Mouse (Mus musculus) liver, embryonic 12.5 days (tissue): Measurements from ENCODE around the gene Mroh7. TPM values are rescaled to one million over a fixed set of nuclear protein-coding genes. Genes with fewer than 3 reads are reported as not detected.
"Not testable (repeated sequence)": the region's sequence is repeated elsewhere in the genome, so short reads cannot be mapped to it uniquely, and the experiment has no call there.

Experiments used
- ATAC-seq: fragments of 200-750 bp; cut with Nextera tagmentation; 2 replicates; pipeline ENCODE4 v1.8.0; 2017; ENCODE audit warnings: moderate number of reproducible peaks, mild to moderate bottlenecking, moderate library complexity
- H3K27ac ChIP-seq: fragments of 300-500 bp; sonication (generic); 2 replicates; pipeline ENCODE4 v1.5.1; 2016; ENCODE audit warnings: mild to moderate bottlenecking
- H3K27me3 ChIP-seq: fragments of 300-500 bp; sonication (generic); replicated peaks from 2 replicates; pipeline ENCODE4 v1.6.1; 2016; ENCODE audit warnings: mild to moderate bottlenecking, moderate library complexity
- H3K36me3 ChIP-seq: fragments of 300-500 bp; sonication (generic); 2 replicates; pipeline ENCODE4 v1.6.1; 2016; ENCODE audit warnings: mild to moderate bottlenecking, moderate library complexity
- H3K4me1 ChIP-seq: fragments of 300-500 bp; sonication (generic); 2 replicates; pipeline ENCODE4 v1.6.1; 2016
- H3K4me2 ChIP-seq: fragments of 300-500 bp; sonication (generic); 2 replicates; pipeline ENCODE4 v1.6.1; 2016; ENCODE audit warnings: mild to moderate bottlenecking, moderate library complexity
- H3K4me3 ChIP-seq: fragments of 300-500 bp; sonication (generic); 2 replicates; pipeline ENCODE4 v1.5.1; 2016; ENCODE audit warnings: mild to moderate bottlenecking, moderate library complexity
- H3K9ac ChIP-seq: fragments of 300-500 bp; sonication (generic); 2 replicates; pipeline ENCODE4 v1.6.1; 2016; ENCODE audit warnings: mild to moderate bottlenecking, moderate library complexity
- H3K9me3 ChIP-seq: fragments of 300-500 bp; sonication (generic); replicated peaks from 2 replicates; pipeline ENCODE4 v1.6.1; 2016; ENCODE audit warnings: mild to moderate bottlenecking, moderate library complexity
- WGBS: fragments of 180-500 bp; shearing (Covaris S2); methylation state at CpG from one replicate; pipeline ENCODE4 v1.1.7; 2016; ENCODE audit not compliant: insufficient replicate concordance; 5-methylcytosine and 5-hydroxymethylcytosine counted together
- polyA plus RNA-seq: library from polyadenylated mRNA; unstranded; fragments of >200 nt; fragmentation: Nextera tagmentation; extraction: Ambion mirVana; gene quantifications from 2 replicates; pipeline ENCODE4 v1.2.1, GENCODE M21; 2016

Mroh7 gene
- polyA plus RNA-seq, 1 experiment from 2014 or later: 0.15 TPM

DNA sequence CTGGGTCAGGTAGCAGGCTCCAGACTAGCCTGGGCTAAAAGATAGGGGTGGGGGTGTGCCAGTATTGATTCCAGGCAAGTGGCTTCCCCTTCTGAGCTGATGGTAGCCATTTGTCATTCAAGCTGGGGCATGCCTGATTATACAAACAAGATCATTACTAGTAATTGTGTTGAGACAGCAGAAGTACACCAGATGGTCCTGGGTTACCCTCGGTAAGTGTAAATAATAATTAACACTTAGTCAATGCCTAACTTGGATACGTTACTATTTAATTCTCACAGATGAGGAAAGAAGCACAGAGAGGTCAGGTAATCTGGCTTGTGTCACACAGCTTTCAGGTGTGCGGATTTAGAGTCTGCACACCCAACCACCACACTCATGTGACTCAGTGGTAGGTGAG, 7.2 kb upstream of the Mroh7 start:
- 70% methylated on average over 3 of the region's 3 CpGs for WGBS
- H3K27ac ChIP-seq: no peak overlapping the region
- H3K36me3 ChIP-seq: no peaks in the 10 kb centered on the region
- H3K27me3 ChIP-seq: no peaks in the 10 kb centered on the region
- no peak for ATAC-seq
- H3K9ac ChIP-seq: no peak overlapping the region
- H3K4me3 ChIP-seq: no peak overlapping the region
- H3K4me1 ChIP-seq: no peaks in the 10 kb centered on the region
- H3K9me3 ChIP-seq: no peaks in the 10 kb centered on the region
- H3K4me2 ChIP-seq: no peak overlapping the region

DNA sequence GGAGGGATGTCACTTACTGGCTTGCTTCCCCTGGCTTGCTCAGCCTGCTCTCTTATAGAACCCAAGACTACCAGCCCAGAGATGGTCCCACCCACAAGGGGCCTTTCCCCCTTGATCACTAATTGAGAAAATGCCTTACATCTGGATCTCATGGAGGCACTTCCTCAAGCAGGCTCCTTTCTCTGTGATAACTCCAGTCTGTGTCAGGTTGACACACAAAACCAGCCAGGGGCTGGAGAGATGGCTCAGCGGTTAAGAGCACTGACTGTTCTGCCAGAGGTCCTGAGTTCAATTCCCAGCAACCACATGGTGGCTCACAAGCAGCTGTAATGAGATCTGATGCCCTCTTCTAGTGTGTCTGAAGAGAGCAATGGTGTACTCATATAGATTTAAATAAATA, 6.2 kb upstream of the Mroh7 start:
- H3K27ac ChIP-seq, H3K4me3 ChIP-seq, H3K9me3 ChIP-seq, H3K4me2 ChIP-seq, H3K9ac ChIP-seq, ATAC-seq, H3K4me1 ChIP-seq, H3K27me3 ChIP-seq, H3K36me3 ChIP-seq: not testable (repeated sequence)
- 73% methylated on average over 1 of the region's 1 CpGs for WGBS

GRCm38 (mm10) chr4:106733636-106734035, 2.9 kb upstream of the Mroh7 start, which contains the start of gene Fam151a:
Fam151a (plus strand) TSS chr4:106733889.
- Histone ChIP-seq H3K27me3 (0 out of 2 replicates have a peak, but pooled peaks cover 8% of the 10 kb centered on the region), H3K4me2 (no peak within 1 kb of the TSS), H3K4me3 (no peak within 1 kb of the TSS), H3K9ac (no peak within 1 kb of the TSS), H3K36me3 (no peaks in the 10 kb centered on the region), H3K27ac (no peak within 1 kb of the TSS), H3K9me3 (no peaks in the 10 kb centered on the region), H3K4me1 (no peaks in the 10 kb centered on the region)
- ATAC-seq: no peak
- 47% methylated on average over 4 of the region's 4 CpGs for WGBS

GRCm38 (mm10) chr4:106720631-106721030, 10.1 kb downstream of the Mroh7 start:
- H3K9me3 ChIP-seq: no peaks in the 10 kb centered on the region
- peaks cover 31% of the 10 kb centered on the region for H3K27me3 ChIP-seq
- H3K27ac ChIP-seq: no peak overlapping the region
- ATAC-seq: no peak
- no peak overlapping the region for H3K9ac ChIP-seq
- no peak overlapping the region for H3K4me2 ChIP-seq
- H3K36me3 ChIP-seq: no peaks in the 10 kb centered on the region
- 62% methylated on average over 4 of the region's 4 CpGs for WGBS
- H3K4me3 ChIP-seq: no peak overlapping the region
- H3K4me1 ChIP-seq: no peaks in the 10 kb centered on the region

DNA sequence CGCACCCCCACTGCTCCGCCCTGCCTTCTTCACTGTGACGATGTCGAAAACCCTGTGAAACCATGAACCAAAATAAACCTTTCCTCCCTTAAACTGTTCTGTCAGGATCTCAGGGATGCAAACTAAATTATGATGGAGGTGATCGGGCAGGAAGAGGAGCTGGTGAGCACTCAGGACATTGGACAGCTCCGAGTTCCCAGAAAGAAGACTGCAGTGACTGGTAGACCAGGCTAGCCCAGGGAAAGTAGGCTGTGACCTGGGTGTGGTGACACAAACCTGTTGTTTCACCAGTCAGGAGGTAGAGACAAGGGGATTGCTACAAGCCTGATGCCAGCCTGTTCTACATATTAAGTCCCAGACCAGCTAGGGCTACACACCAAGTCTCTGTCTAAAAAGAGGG, 17.1 kb downstream of the Mroh7 start:
- H3K4me1 ChIP-seq: 0 out of 2 replicates have a peak, but pooled peaks cover 3% of the 10 kb centered on the region
- H3K27me3 ChIP-seq: peaks cover 58% of the 10 kb centered on the region
- WGBS: 60% methylated on average over 6 of the region's 6 CpGs
- no peak overlapping the region for H3K9ac ChIP-seq
- no peak overlapping the region for H3K4me2 ChIP-seq
- no peak overlapping the region for H3K27ac ChIP-seq
- no peaks in the 10 kb centered on the region for H3K9me3 ChIP-seq
- ATAC-seq: no peak
- no peaks in the 10 kb centered on the region for H3K36me3 ChIP-seq
- no peak overlapping the region for H3K4me3 ChIP-seq

DNA sequence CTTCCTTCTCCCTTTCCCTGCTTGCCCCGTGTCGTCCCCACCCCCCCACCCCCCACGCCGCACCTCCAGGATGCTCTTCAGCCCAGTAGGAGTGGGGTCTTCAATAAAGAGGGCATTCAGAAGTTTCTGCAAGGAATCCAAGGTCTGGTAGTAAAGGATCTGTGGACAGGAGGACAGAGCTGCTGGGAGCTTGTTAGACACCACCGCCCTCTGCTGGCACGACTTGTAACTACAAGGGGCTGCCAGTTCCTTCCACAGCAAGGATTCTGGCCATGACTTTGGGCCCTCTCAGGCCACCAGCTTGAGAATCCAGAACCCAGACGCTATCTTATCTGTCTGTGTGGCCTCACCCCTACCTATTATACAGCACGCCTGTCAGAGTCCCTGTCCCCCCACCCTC, 22.3 kb downstream of the Mroh7 start:
- ATAC-seq: peak; percentile 53; the same call in 1 of the 2 replicates
- H3K9me3 ChIP-seq: no peaks in the 10 kb centered on the region
- no peak overlapping the region for H3K4me3 ChIP-seq
- peak overlapping the region; percentile 37 for H3K4me2 ChIP-seq
- under 1% methylated on average over 8 of the region's 8 CpGs for WGBS
- H3K9ac ChIP-seq: no peak overlapping the region
- H3K27ac ChIP-seq: no peak overlapping the region
- H3K4me1 ChIP-seq: peaks cover 5% of the 10 kb centered on the region
- H3K36me3 ChIP-seq: no peaks in the 10 kb centered on the region
- H3K27me3 ChIP-seq: peaks cover 37% of the 10 kb centered on the region

GRCm38 (mm10) chr4:106707957-106708356, 22.8 kb downstream of the Mroh7 start:
- Histone ChIP-seq H3K4me2 (peak overlapping the region; percentile 37), H3K36me3 (no peaks in the 10 kb centered on the region), H3K9ac (no peak overlapping the region), H3K4me1 (peaks cover 5% of the 10 kb centered on the region), H3K27ac (no peak overlapping the region), H3K4me3 (no peak overlapping the region), H3K27me3 (peaks cover 40% of the 10 kb centered on the region), H3K9me3 (no peaks in the 10 kb centered on the region)
- WGBS: 24% methylated on average over 5 of the region's 5 CpGs
- 0 out of 2 replicates have a peak, but pooled peaks have one; percentile 21 for ATAC-seq

DNA sequence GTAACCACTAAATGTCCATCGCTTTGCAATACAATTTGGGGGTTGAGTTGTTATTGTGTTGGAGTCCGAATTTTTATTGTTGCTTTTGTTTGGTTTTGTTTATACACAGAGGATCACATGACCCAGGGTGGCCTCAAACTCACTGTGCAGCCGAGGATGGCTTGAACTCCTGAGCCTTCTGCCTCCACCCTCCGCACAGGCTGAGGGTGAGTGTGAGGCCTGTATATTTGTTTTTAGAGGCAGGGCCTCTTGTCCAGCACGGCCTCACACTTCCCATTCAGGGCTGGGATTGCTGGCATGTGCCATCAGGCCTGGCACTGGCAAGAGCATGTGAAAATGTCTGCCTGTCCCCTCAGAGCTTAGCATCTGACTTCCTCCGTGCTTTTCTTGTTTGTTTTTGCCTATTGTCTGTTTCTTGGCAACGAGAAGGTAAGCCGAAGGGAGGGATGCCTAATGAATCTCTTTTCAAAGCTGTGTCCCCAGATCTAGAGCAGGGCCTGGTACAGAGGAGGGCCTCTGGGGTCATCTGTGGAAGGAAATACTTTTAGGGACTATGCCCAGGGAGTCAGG, 25.5 kb downstream of the Mroh7 start:
- Histone ChIP-seq H3K36me3 (no peaks in the 10 kb centered on the region), H3K9me3 (no peaks in the 10 kb centered on the region), H3K4me3 (no peak overlapping the region), H3K4me2 (no peak overlapping the region), H3K4me1 (peaks cover 5% of the 10 kb centered on the region), H3K27ac (no peak overlapping the region), H3K27me3 (peaks cover 51% of the 10 kb centered on the region), H3K9ac (no peak overlapping the region)
- no peak for ATAC-seq
- WGBS: 51% methylated on average over 8 of the region's 8 CpGs

- no peaks in the 10 kb centered on the region for H3K36me3 ChIP-seq
- no peak overlapping the region for H3K4me3 ChIP-seq
- H3K9me3 ChIP-seq: no peaks in the 10 kb centered on the region
- ATAC-seq: no peak
- H3K27ac ChIP-seq: no peak overlapping the region
- H3K9ac ChIP-seq: no peak overlapping the region
- no peak overlapping the region for H3K4me2 ChIP-seq
- 68% methylated on average over 11 of the region's 11 CpGs for WGBS
- H3K27me3 ChIP-seq: peaks cover 51% of the 10 kb centered on the region
- peaks cover 9% of the 10 kb centered on the region for H3K4me1 ChIP-seq
These were observed 26.3 kb downstream of the Mroh7 start for GRCm38 (mm10) chr4:106704416-106704815.

DNA sequence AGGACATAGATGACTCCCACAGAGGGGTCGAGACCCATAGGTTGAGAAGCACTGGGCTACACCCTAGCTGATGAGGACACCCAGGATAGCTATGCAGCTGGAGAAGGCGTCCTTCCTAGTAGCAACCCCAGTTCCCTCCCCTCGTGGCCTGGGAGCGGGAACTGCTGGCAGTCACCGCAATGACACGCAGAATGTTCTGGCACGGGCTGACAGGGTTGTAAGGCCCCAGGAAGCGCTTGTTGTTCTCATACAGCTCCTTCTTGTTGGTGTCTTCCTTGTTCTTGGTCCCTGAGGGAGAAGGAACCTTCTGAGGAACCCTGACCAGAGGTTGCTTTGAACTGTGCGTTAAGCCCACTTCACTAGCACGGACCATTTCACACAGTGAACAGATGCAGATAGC, 26.8 kb downstream of the Mroh7 start:
- ATAC-seq: no peak
- Histone ChIP-seq H3K4me1 (peaks cover 9% of the 10 kb centered on the region), H3K27me3 (peaks cover 46% of the 10 kb centered on the region), H3K4me2 (no peak overlapping the region), H3K4me3 (no peak overlapping the region), H3K27ac (no peak overlapping the region), H3K9ac (no peak overlapping the region), H3K36me3 (no peaks in the 10 kb centered on the region), H3K9me3 (no peaks in the 10 kb centered on the region)
- WGBS: 62% methylated on average over 10 of the region's 10 CpGs

GRCm38 (mm10) chr4:106700798-106701197, 29.9 kb downstream of the Mroh7 start:
- 30% methylated on average over 4 of the region's 4 CpGs for WGBS
- no peak for ATAC-seq

GRCm38 (mm10) chr4:106699989-106700388, 30.7 kb downstream of the Mroh7 start:
- peaks cover 56% of the 10 kb centered on the region for H3K27me3 ChIP-seq
- 20% methylated on average over 9 of the region's 9 CpGs for WGBS
- H3K4me3 ChIP-seq: no peak overlapping the region
- no peaks in the 10 kb centered on the region for H3K36me3 ChIP-seq
- 0 out of 2 replicates have a peak, but pooled peaks cover 4% of the 10 kb centered on the region for H3K4me1 ChIP-seq
- no peak overlapping the region for H3K4me2 ChIP-seq
- H3K27ac ChIP-seq: no peak overlapping the region
- H3K9me3 ChIP-seq: no peaks in the 10 kb centered on the region
- ATAC-seq: no peak
- H3K9ac ChIP-seq: no peak overlapping the region

More at GRCm38 (mm10) chr4:106700798-106701197, 29.9 kb downstream of the Mroh7 start:
- Histone ChIP-seq H3K4me3 (no peak overlapping the region), H3K4me2 (no peak overlapping the region), H3K27me3 (peaks cover 55% of the 10 kb centered on the region), H3K4me1 (0 out of 2 replicates have a peak, but pooled peaks cover 4% of the 10 kb centered on the region), H3K9ac (no peak overlapping the region), H3K27ac (no peak overlapping the region), H3K36me3 (no peaks in the 10 kb centered on the region), H3K9me3 (no peaks in the 10 kb centered on the region)
